Mouse (Mus musculus): Measurements from ENCODE around the gene Filip1l. TPM values are rescaled to one million over a fixed set of nuclear protein-coding genes. Genes with fewer than 3 reads are reported as not detected.

Gene Filip1l
- polyA plus RNA-seq (2014; fragmentation: Illumina TruSeq; extraction: RNeasy Lipid Tissue Mini Kit (QIAGEN cat#74804)): 134 TPM

GRCm38 (mm10) chr16:57352751-57353150 lies at the start of gene Filip1l:
Gene Filip1l (plus strand): TSS chr16:57353093.

GRCm38 (mm10) chr16:57606444-57607227 lies 253.7 kb downstream of the Filip1l start, which contains the start of gene Cmss1:
Gene Cmss1 (minus strand): TSS chr16:57606864.

Other genes with a start within 250 kb of the Filip1l start
- 162 TPM for gene Tomm70a, start 231.4 kb upstream of the Filip1l start, polyA plus RNA-seq (2014; fragmentation: Illumina TruSeq; extraction: RNeasy Lipid Tissue Mini Kit (QIAGEN cat#74804))
- gene Nit2, start 185.8 kb upstream of the Filip1l start, polyA plus RNA-seq (2014; fragmentation: Illumina TruSeq; extraction: RNeasy Lipid Tissue Mini Kit (QIAGEN cat#74804)): 80.8 TPM
- gene Tbc1d23, start 121.6 kb upstream of the Filip1l start, polyA plus RNA-seq (2014; fragmentation: Illumina TruSeq; extraction: RNeasy Lipid Tissue Mini Kit (QIAGEN cat#74804)): 77.3 TPM
- 0.20 TPM for gene Tmem30c, start 60.2 kb upstream of the Filip1l start, polyA plus RNA-seq (2014; fragmentation: Illumina TruSeq; extraction: RNeasy Lipid Tissue Mini Kit (QIAGEN cat#74804))